Mouse (Mus musculus) kidney, adult 2 months (tissue): ENCODE measurements around the gene Mafg.

Experiments
- CTCF ChIP-seq: fragments of 200-500 bp; conservative IDR thresholded peaks from 2 replicates; pipeline ENCODE4 v1.5.1; 2011; ENCODE audit warnings: low read depth, mild to moderate bottlenecking, control low read depth, low read length, moderate library complexity, mixed read lengths; ENCODE audit not compliant: insufficient read depth, insufficient read length
- POLR2A ChIP-seq: fragments of 200-500 bp; IDR thresholded peaks from one replicate; pipeline ENCODE4 v1.6.1; 2011; ENCODE audit warnings: low read depth, low read length, control low read depth

DNA sequence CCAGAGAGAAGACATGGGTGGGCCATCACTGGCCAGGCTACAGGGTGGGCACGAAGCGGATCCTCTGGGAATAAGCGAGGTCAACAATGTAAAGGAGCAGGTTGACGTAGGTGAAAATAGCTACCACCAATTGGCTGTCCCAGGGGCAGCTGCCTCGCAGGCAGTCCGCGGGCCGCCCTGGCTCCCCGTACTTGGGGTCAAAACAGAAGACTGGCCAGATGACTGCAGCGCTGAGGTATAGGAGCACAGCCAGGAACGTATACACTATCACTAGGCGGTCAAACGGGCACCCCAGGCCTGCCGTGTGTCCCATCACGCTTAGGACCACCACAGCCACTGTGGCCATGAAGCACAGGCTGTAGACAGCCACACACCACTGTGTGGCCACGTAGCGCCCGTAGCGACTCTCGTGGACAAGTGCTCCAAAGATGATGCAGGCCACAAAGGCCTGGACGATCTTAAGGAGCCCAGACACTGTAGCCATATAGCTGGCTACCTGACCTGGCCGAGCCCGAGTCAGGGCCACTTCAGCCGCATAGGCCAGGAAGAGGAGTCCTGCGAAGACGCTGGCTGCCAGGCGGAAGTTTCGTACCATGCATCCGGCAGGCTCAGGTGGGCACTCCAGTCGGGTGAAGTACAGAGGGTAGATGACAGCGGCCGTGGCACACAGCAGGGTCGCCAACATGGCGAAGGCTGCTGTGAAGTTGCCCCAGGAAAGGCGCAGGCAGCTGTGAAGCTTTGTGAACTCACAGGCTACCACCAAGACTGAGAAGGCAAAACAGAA lies 13.8 kb upstream of the Mafg start:
- TF ChIP-seq CTCF (no peak), POLR2A (no peak)
